Mouse (Mus musculus) Patski (cell line): ENCODE data around the gene Zkscan6. TPM values are rescaled to one million over a fixed set of nuclear protein-coding genes. Genes with fewer than 3 reads are reported as not detected.

ENCODE experiments used
- ATAC-seq: fragments of 100-300 bp; one replicate; pipeline ENCODE4 v1.8.0; 2021
- CTCF ChIA-PET: fragments of 350-600 bp; sonication (Branson Sonifier 250); formaldehyde crosslinking; loops from one replicate; lab custom pipeline; 2022; ENCODE audit warnings: inconsistent platforms; lab: Charles Lee
- POLR2A ChIA-PET: fragments of 350-600 bp; sonication (Branson Sonifier 250); formaldehyde crosslinking; loops from one replicate; lab custom pipeline; 2022; ENCODE audit warnings: antibody characterized with exemption, inconsistent platforms; lab: Charles Lee
- DNase-seq: peaks from one replicate; pipeline ENCODE4 v3.0.0-alpha.2; 2011; ENCODE audit warnings: low read depth, low spot score
- H3K27me3 ChIP-seq: fragments of 371-371 bp; one replicate; pipeline ENCODE4 v1.5.1; 2021
- CTCF ChIP-seq: fragments of 100-300 bp; IDR thresholded peaks from one replicate; pipeline ENCODE4 v1.5.1; 2021
- in situ Hi-C: fragments of 300-500 bp; cut with MboI; formaldehyde crosslinking; loops from 3 replicates; pipeline ENCODE4 v1.11.1; 2018; ENCODE audit warnings: low pct_unique_long_range_greater_than_20kb, mixed read lengths
- polyA plus RNA-seq: library from polyadenylated mRNA; unstranded; gene quantifications from one replicate; pipeline ENCODE4 v1.2.3, GENCODE M21; 2021

Zkscan6 gene
- 10.4 TPM for polyA plus RNA-seq

DNA sequence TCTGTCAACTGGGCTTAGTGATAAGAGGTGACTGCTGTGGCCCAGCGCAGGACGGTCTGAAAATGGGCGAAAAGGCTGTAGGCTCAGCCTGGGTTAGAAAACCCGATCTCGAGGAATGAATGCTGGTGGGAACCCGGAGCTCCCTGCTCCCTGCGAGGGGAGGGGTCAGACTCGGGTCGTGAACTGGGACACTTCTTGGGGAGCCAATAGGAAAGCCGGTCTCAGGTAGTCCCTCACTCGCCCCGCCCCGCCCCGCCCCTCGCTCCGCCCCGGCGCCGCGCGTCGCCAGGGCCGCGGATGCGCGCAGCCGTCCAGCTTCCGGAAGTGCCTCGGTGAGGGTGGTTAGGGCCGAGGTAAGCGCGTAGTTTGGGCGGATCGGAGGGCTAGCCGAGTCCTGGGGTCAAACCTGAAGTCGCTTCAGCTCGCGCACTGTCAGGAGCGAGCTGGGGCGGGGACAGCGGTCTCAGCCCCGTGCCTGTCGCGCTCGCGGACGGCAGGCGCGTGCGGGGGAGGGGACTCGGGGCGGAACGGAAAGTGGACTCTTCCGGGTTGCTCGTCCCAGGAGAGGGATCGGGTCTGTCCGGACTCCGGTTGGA is at the start of gene Zkscan6:
Gene Zkscan6, plus strand, starts transcription at position 267 of the 596 bp plus-strand sequence.
- ATAC-seq: peak; percentile 97
- ChIA-PET CTCF (interaction anchor here (1.1 to 2.5 kb wide), 3 partner anchors 12 to 18 kb away, joined by 4 to 14 read pairs (median 5); partner anchors contain the start of gene Map2k4), POLR2A (interaction anchor here (1.3 to 2.6 kb wide), 2 partner anchors 18 to 26 kb away, joined by 3 to 8 read pairs; partner anchors contain the start of gene Map2k4)
- in situ Hi-C loops: no loop called here
- DNase-seq: peak; percentile 22
- TF ChIP-seq CTCF: no peak
- no peaks in the 10 kb centered on the region for H3K27me3 ChIP-seq

DNA sequence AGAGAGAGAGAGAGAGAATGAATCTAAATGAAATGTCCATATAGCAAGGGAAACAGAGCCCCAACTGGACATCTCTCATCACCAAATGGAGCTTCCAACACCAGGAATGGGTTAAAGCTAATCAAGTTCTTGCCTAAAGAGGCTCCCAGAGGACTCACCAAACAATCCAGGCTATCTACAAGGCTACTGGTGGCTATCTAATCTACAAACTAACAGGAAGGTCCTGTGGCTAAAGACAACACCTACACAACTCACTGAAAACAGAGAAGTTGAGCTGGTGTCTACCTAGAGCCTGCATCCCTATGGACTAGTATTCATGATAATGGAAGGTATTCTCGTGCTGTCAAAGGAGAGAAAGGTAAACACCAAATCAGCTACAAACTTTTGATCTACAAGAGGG is 47.6 kb upstream of the Zkscan6 start:
- ChIA-PET CTCF (no interaction called here), POLR2A (no interaction called here)
- no peak for ATAC-seq
- in situ Hi-C loops: no loop called here
- no peak for TF ChIP-seq CTCF
- no peak for DNase-seq
- H3K27me3 ChIP-seq: no peaks in the 10 kb centered on the region

DNA sequence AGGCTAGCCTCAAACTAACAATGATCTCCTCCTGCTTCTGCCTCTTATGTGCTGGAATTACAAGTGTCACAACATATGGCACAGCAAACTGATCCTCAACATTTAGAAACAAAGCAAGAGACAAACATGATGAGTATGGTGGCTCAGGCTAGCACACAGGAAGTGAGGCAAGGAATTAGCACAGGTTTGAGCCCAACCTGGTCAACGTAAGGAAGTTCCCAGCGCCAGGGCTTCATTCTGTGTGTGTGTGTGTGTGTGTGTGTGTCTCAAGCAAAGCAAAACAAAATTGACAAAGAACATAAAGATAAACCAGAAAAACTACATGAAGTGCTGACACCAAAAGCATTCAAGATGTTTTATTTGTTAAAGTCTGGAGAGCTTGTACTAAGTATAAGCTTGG is 46.1 kb upstream of the Zkscan6 start:
- TF ChIP-seq CTCF: no peak
- CTCF ChIA-PET: no interaction called here
- ATAC-seq (no peak), DNase-seq (no peak)
- POLR2A ChIA-PET: no interaction called here
- in situ Hi-C loops: no loop called here
- H3K27me3 ChIP-seq: no peaks in the 10 kb centered on the region

DNA sequence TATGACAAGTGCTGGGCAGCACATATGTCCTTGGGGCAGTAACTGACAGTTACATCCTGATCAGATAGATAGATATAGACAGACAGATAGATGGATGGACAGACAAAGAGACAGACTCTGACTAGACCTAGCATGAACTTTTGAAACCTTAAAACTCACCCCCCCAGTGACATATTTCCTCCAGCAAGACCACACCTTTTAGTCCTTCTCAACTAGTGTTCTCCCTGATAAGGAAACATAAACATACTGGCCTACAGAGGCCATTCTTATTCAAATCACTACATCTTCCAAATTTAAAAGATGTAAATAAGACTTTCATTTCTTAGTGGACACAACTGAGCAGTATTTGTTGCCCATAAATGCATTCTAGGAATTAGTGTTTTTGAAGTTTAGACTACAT is 38.5 kb upstream of the Zkscan6 start:
- in situ Hi-C loops: no loop called here
- CTCF ChIA-PET: no interaction called here
- TF ChIP-seq CTCF: no peak
- ATAC-seq: no peak
- POLR2A ChIA-PET: no interaction called here
- DNase-seq: no peak
- no peaks in the 10 kb centered on the region for H3K27me3 ChIP-seq

DNA sequence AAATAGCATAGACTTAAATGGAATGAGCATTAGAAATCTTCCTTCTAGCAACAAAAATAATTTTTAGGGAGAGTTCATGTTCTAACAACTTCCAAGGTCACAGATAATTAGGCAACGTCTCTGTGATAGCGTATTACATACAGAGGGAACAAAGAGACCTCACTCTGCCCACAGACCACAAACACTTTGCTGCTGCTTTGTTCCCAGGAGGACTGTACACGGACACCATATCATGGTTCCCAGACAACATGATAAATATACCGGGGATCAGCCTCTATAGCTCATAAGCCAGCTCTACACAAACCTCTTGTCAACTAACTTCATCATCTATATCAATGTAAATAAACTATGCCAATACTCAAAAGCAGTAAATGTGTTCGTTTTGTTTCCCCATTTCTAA is 37.0 kb upstream of the Zkscan6 start:
- no peak for TF ChIP-seq CTCF
- in situ Hi-C loops: no loop called here
- DNase-seq (no peak), ATAC-seq (no peak)
- CTCF ChIA-PET: no interaction called here
- POLR2A ChIA-PET: interaction anchor here (0.6 kb wide), 1 partner anchor 1896 kb away, joined by 3 read pairs; no protein-coding TSS in a partner anchor
- no peaks in the 10 kb centered on the region for H3K27me3 ChIP-seq

DNA sequence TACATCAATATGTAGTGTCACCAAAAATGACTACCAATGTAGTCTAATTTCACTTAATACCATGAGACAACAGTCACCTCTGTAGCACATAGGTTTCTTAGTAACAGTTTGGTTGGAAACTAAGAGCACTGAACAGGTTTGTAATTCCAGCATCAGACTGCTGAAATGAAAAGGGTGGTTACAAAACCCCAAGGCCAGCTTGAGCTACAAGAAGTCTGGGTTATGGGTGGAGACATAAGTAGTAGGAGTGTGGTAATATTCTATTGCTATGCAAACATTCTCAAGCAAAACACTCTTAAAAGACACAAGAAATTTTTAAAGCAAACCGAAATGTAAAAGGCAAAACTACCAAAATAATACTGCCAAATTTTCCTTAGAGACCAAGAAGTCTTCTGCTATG is 35.4 kb upstream of the Zkscan6 start:
- in situ Hi-C loops: no loop called here
- ATAC-seq (no peak), DNase-seq (no peak)
- no peak for TF ChIP-seq CTCF
- POLR2A ChIA-PET: no interaction called here
- no peaks in the 10 kb centered on the region for H3K27me3 ChIP-seq
- CTCF ChIA-PET: no interaction called here

DNA sequence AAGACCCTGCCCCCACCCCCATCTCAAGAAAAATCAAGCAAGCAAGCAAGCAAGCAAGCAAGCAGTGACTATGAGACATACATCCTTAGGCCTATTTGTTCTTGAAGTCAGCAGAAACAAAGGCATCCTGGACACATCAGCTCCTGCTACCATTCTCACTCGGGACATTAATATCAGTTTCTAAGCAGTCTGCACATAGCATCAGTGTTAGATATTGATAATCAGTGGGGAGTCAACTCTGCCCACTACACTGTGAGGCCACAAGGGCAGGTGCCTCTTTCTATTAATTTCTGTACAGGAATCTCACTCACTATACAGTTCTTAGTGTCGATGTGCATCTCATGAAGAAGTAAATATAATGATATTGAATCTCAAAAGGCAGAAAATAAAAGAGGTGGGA is 33.4 kb upstream of the Zkscan6 start:
- no peaks in the 10 kb centered on the region for H3K27me3 ChIP-seq
- in situ Hi-C loops: no loop called here
- ChIA-PET CTCF (no interaction called here), POLR2A (interaction anchor here (1.2 kb wide), 1 partner anchor 15 kb away, joined by 6 read pairs; the partner anchor contains the start of gene Map2k4)
- ATAC-seq: no peak
- no peak for TF ChIP-seq CTCF
- DNase-seq: no peak

DNA sequence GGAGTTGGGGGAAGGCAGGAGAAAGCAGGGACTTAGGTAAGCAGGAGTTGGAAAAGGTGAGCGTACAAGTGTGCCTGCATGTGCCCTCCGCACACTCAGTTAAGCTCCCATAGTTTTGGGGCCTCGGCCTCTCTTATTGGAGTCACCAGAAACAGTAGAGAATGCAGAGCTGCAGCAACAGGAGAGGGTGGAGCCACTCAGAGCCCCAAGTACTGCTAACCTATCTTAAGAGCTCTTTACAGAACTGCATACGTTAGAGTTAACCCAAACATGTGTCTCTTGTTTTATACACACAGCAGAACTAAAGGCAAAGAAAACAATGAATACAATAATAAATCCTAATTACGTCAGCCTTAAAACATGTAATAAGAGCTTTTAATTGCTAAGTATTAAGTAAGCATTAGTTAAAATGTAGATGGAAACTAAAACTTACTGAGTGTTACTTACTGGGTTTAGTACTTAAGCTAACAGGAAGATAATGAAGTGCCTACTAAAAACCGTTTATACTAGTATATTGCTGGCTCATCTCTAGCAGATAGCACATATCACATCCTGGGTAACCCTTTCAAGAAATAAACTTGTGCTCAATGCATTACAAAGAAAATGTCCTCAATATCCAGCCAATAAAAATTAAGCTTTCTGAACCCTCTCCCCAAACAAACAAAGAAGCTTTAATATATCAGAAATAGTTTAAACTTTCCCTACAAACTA is 32.9 kb upstream of the Zkscan6 start:
- CTCF ChIA-PET: interaction anchor here (0.8 kb wide), 1 partner anchor 12 kb away, joined by 3 read pairs; no protein-coding TSS in a partner anchor
- in situ Hi-C loops: no loop called here
- DNase-seq (no peak), ATAC-seq (no peak)
- no peak for TF ChIP-seq CTCF
- H3K27me3 ChIP-seq: no peaks in the 10 kb centered on the region
- POLR2A ChIA-PET: interaction anchor here (1.2 kb wide), 1 partner anchor 14 kb away, joined by 6 read pairs; the partner anchor contains the start of gene Map2k4

DNA sequence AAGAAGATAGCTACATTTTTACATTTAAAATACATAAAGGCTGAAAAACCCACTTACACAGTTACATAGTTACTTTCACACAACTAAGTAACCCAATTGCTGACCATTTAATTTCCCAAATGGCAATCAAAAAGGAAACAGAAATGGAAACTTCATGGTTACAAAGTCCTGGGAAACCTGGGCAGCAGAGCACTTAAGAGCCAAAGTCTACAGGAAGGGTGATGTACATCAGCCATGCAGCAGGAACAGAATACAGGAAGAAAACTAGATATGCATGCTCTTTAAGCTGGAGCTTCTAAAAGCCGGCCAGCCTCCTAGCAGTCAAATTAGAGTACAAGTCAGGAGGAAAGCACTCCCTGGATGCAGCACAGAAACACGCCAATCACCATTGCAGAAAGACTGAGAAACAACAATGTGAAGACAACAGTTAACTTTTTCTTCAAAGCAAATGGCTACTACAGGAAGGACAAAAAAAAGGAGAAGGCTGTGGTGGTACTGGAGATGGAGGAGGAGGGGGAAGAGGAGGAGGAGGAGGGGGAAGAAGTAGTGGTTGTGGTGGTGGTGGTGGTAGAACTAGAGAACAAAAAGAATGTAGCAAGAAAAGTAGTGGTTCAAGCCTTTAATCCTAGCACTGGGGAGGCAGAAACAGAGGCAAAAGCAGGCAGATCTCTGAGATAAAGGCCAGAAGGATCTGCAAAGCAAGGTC is 29.9 kb upstream of the Zkscan6 start:
- H3K27me3 ChIP-seq: no peaks in the 10 kb centered on the region
- CTCF ChIA-PET: interaction anchor here (0.8 to 2.1 kb wide), 3 partner anchors 9 to 11 kb away, joined by 3 to 7 read pairs (median 3); no protein-coding TSS in a partner anchor
- ATAC-seq (no peak), DNase-seq (no peak)
- no peak for TF ChIP-seq CTCF
- in situ Hi-C loops: no loop called here
- POLR2A ChIA-PET: no interaction called here

DNA sequence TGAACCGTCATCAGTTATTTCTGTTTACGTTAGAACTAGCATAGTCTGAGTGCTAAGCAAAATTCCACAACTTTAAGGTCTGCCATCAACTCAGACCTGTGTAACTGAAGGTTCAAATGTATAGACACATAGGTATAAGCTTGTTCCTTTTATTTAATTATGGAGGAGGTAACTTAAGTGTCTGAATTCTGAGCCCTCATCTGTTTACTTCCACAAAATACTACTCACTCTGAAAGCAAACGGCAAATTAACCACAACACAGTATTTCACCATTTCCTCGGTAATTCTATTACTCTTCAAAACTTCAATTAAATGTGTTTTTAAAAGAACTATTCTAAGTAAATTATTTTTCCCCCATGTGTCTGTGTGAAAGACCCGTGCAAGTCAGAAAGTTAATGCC is 29.2 kb upstream of the Zkscan6 start:
- in situ Hi-C loops: no loop called here

More for the DNA sequence above, 29.2 kb upstream of the Zkscan6 start:
- no peak for ATAC-seq
- TF ChIP-seq CTCF: no peak
- no peaks in the 10 kb centered on the region for H3K27me3 ChIP-seq
- CTCF ChIA-PET: interaction anchor here (0.8 to 1.2 kb wide), 2 partner anchors 9 to 11 kb away, joined by 3 read pairs; no protein-coding TSS in a partner anchor
- POLR2A ChIA-PET: no interaction called here
- DNase-seq: no peak
